Mouse (Mus musculus) kidney, embryonic 14.5 days (tissue): ENCODE data around the gene Dtnbp1. TPM values are rescaled to one million over a fixed set of nuclear protein-coding genes. Genes with fewer than 3 reads are reported as not detected.
A peak's percentile ranks its signal among the peaks of the same experiment; 100 is the strongest.

ENCODE experiments used
- ATAC-seq: fragments of 200-750 bp; cut with Nextera tagmentation; 2 replicates; pipeline ENCODE4 v1.8.0; 2017; ENCODE audit warnings: moderate number of reproducible peaks, mild to moderate bottlenecking, moderate TSS enrichment, moderate library complexity; ENCODE audit not compliant: low FRiP score, low TSS enrichment
- H3K27ac ChIP-seq: fragments of 300-500 bp; sonication (generic); 2 replicates; pipeline ENCODE4 v1.5.1; 2014; ENCODE audit warnings: low read depth, mild to moderate bottlenecking, low read length, moderate library complexity, mixed read lengths
- H3K27me3 ChIP-seq: fragments of 300-500 bp; sonication (generic); 2 replicates; pipeline ENCODE4 v1.6.1; 2014; ENCODE audit warnings: mild to moderate bottlenecking, low read length; ENCODE audit not compliant: control insufficient read depth, insufficient read depth
- H3K36me3 ChIP-seq: fragments of 300-500 bp; sonication (generic); 2 replicates; pipeline ENCODE4 v1.6.1; 2014; ENCODE audit warnings: low read length, mixed read lengths; ENCODE audit not compliant: control insufficient read depth, insufficient read depth
- H3K4me1 ChIP-seq: fragments of 300-500 bp; sonication (generic); 2 replicates; pipeline ENCODE4 v1.6.1; 2014; ENCODE audit warnings: low read length, mixed read lengths; ENCODE audit not compliant: control insufficient read depth, insufficient read depth
- H3K4me2 ChIP-seq: fragments of 300-500 bp; sonication (generic); replicated peaks from 2 replicates; pipeline ENCODE4 v1.6.1; 2014; ENCODE audit warnings: low read depth, mild to moderate bottlenecking, low read length
- H3K4me3 ChIP-seq: fragments of 300-500 bp; sonication (generic); 2 replicates; pipeline ENCODE4 v1.5.1; 2014; ENCODE audit warnings: mild to moderate bottlenecking, low read length
- H3K9ac ChIP-seq: fragments of 300-500 bp; sonication (generic); 2 replicates; pipeline ENCODE4 v1.6.1; 2014; ENCODE audit warnings: low read depth, mild to moderate bottlenecking, low read length, moderate library complexity
- H3K9me3 ChIP-seq: fragments of 300-500 bp; sonication (generic); 2 replicates; pipeline ENCODE4 v1.6.1; 2016; ENCODE audit warnings: low read length; ENCODE audit not compliant: control insufficient read depth
- WGBS: fragments of 180-500 bp; shearing (Covaris S2); extraction: QIAGEN DNeasy Blood & Tissue Kit; methylation state at CpG from one replicate; pipeline ENCODE4 v1.1.7; 2014; 5-methylcytosine and 5-hydroxymethylcytosine counted together
- polyA plus RNA-seq: library from polyadenylated mRNA; unstranded; fragments of >200 nt; fragmentation: Nextera tagmentation; extraction: Ambion mirVana; gene quantifications from 2 replicates; pipeline ENCODE4 v1.2.1, GENCODE M21; 2014

The Dtnbp1 gene
- polyA plus RNA-seq, 1 experiment from 2014 or later, result 82.3 TPM

GRCm38 (mm10) chr13:45031748-45032147, 29.8 kb upstream of the Dtnbp1 start:
- Histone ChIP-seq H3K27ac (no peak overlapping the region), H3K4me3 (no peak overlapping the region), H3K4me1 (peaks cover 7% of the 10 kb centered on the region), H3K36me3 (no peaks in the 10 kb centered on the region), H3K4me2 (no peak overlapping the region), H3K9ac (no peak overlapping the region), H3K27me3 (no peaks in the 10 kb centered on the region), H3K9me3 (no peaks in the 10 kb centered on the region)
- WGBS, result 31% methylated on average over 7 of the region's 7 CpGs
- ATAC-seq, result 0 out of 2 replicates have a peak, but pooled peaks have one; percentile 60

DNA sequence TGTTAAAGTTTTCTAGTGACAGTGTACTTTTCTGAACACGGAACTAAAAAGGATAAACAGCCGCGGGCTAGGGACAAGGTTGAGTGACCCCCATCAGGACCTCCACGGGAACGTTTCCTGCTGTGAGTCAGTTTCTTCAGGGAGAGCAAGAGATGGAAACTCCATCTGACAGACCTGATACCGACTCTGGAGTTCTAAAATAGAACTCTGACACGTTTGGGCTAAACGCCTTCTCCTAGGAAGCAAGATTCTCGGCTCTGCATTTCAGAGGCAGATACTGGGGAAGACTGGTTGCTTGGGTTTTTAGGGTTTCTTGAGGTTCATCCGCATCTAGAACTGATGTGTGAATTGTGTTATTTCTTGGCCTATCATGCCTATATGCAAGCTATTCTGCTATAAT, 29.4 kb upstream of the Dtnbp1 start:
- no peaks in the 10 kb centered on the region for H3K27me3 ChIP-seq
- H3K4me2 ChIP-seq, result no peak overlapping the region
- no peak overlapping the region for H3K4me3 ChIP-seq
- WGBS, result 20% methylated on average over 10 of the region's 10 CpGs
- H3K27ac ChIP-seq, result peak overlapping the region; percentile 32; the same call in 1 of the 2 replicates
- no peaks in the 10 kb centered on the region for H3K9me3 ChIP-seq
- H3K9ac ChIP-seq, result no peak overlapping the region
- no peaks in the 10 kb centered on the region for H3K36me3 ChIP-seq
- no peak for ATAC-seq
- peaks cover 7% of the 10 kb centered on the region for H3K4me1 ChIP-seq

- no peaks in the 10 kb centered on the region for H3K36me3 ChIP-seq
- no peak overlapping the region for H3K4me3 ChIP-seq
- ATAC-seq, result peak; percentile 69
- H3K4me2 ChIP-seq, result no peak overlapping the region
- no peak overlapping the region for H3K9ac ChIP-seq
- H3K27ac ChIP-seq, result no peak overlapping the region
- H3K27me3 ChIP-seq, result no peaks in the 10 kb centered on the region
- WGBS, result 8% methylated on average over 12 of the region's 12 CpGs
- H3K9me3 ChIP-seq, result no peaks in the 10 kb centered on the region
- peaks cover 7% of the 10 kb centered on the region for H3K4me1 ChIP-seq
These were observed 28.9 kb upstream of the Dtnbp1 start for GRCm38 (mm10) chr13:45030830-45031229.

DNA sequence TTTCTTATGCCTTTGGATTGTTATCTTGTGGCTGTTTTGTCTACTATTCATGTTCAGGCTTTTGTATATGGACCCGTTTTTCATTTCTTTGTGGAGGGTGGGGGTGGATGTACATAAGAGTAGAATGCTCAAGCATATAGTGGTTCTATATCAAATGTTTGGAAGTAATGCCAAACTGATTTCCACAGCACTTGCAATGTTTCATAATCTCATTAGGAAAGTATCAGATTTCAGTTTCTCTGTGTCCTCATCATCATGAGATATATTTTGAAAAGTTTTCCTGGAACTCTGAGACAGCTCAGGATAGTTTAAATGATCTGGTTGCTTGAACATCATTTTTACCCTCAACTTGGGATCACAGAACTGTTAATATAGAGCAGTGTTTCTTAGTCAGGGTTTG, 27.8 kb upstream of the Dtnbp1 start:
- no peak overlapping the region for H3K4me3 ChIP-seq
- no peak for ATAC-seq
- no peaks in the 10 kb centered on the region for H3K9me3 ChIP-seq
- H3K27ac ChIP-seq, result no peak overlapping the region
- H3K4me2 ChIP-seq, result no peak overlapping the region
- H3K9ac ChIP-seq, result no peak overlapping the region
- no peaks in the 10 kb centered on the region for H3K36me3 ChIP-seq
- no peaks in the 10 kb centered on the region for H3K27me3 ChIP-seq
- peaks cover 7% of the 10 kb centered on the region for H3K4me1 ChIP-seq
- WGBS, result 80% methylated on average over 1 of the region's 1 CpGs

DNA sequence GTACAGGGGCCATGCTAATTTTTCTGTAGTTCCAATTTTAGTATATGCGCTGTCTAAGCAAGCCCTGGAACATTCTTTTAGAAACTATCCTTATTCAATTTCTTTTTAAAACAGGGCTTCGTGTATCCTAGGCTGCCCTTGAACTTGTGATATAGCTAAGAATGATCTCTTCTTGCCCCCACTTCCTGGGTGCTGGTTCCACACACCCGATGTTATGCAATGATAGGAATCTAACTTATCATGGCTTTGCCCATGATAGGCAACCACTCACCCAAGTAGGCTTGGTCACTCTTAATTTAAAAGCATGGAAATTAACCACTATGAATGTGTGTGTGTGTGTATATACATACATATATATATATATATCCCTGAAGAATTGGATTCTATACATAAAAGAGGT, 24.3 kb upstream of the Dtnbp1 start:
- no peaks in the 10 kb centered on the region for H3K4me1 ChIP-seq
- WGBS, result 88% methylated on average over 3 of the region's 3 CpGs
- no peak overlapping the region for H3K4me2 ChIP-seq
- no peaks in the 10 kb centered on the region for H3K9me3 ChIP-seq
- H3K9ac ChIP-seq, result no peak overlapping the region
- no peak overlapping the region for H3K27ac ChIP-seq
- H3K36me3 ChIP-seq, result no peaks in the 10 kb centered on the region
- no peaks in the 10 kb centered on the region for H3K27me3 ChIP-seq
- H3K4me3 ChIP-seq, result no peak overlapping the region
- no peak for ATAC-seq

DNA sequence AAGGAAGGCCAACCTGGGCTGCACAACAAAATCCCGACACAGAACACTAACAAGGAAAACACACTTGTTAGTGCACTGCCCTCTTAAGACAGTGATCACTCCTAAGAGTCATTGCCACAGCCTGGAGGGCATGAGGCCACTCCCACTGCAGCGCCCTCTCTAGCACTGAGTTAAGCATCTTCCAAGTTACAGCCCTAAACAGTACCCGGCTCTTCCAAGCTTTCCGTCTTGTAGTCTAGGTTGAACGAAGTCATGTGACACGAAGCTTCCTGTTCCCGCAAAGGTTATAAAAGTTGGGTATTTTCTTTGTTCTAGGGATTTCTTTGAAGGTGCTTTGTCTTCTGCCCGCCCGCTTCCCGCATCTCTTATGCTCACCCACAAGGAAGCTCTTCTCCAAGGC, 22.9 kb upstream of the Dtnbp1 start:
- WGBS, result 75% methylated on average over 10 of the region's 10 CpGs
- H3K9ac ChIP-seq, result no peak overlapping the region

DNA sequence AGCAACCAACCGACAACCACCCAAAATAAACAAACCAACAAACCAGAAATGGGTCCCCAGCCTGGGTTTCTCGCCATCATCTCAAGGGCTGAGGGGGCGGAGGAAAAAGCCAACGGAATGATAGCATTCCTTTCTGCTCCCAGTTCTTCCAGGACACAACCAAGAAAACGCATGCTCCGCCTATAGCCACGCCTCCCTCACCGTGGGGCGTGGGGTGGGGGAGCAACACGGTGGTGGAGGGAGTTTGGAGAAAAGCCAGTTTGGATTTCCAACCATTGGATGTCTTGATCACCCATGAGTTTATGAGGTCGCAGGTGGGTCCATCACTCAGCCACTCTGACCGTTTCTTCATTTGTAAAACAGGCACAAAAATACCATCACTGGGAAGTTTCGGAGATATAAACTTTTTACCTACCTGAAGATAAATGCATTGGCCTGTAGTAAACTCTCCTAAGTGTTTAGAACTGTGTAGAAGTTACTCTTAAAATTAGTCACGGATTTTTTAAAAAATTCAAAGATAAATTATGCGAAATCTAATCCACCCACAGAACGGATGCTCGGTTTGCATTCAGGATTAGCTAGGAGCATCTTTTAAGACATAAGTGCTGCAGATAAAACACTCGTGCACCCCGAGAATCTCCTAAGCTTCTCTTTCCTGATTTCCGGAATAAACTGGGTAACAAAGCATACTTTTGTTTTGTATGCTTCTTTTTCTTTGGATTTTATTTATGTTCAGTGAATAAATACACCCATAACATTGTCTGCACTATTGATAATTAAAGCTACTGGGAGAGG, 21.6 kb upstream of the Dtnbp1 start:
- no peak overlapping the region for H3K27ac ChIP-seq
- H3K36me3 ChIP-seq, result no peaks in the 10 kb centered on the region
- no peak overlapping the region for H3K9ac ChIP-seq
- WGBS, result 77% methylated on average over 20 of the region's 20 CpGs
- no peaks in the 10 kb centered on the region for H3K4me1 ChIP-seq
- no peak overlapping the region for H3K4me2 ChIP-seq
- H3K9me3 ChIP-seq, result no peaks in the 10 kb centered on the region
- H3K27me3 ChIP-seq, result no peaks in the 10 kb centered on the region
- ATAC-seq, result no peak
- H3K4me3 ChIP-seq, result no peak overlapping the region

More for the DNA sequence above, 22.9 kb upstream of the Dtnbp1 start:
- H3K4me3 ChIP-seq, result no peak overlapping the region
- no peak overlapping the region for H3K27ac ChIP-seq
- no peaks in the 10 kb centered on the region for H3K27me3 ChIP-seq
- no peaks in the 10 kb centered on the region for H3K9me3 ChIP-seq
- ATAC-seq, result no peak
- no peaks in the 10 kb centered on the region for H3K4me1 ChIP-seq
- no peaks in the 10 kb centered on the region for H3K36me3 ChIP-seq
- H3K4me2 ChIP-seq, result no peak overlapping the region

DNA sequence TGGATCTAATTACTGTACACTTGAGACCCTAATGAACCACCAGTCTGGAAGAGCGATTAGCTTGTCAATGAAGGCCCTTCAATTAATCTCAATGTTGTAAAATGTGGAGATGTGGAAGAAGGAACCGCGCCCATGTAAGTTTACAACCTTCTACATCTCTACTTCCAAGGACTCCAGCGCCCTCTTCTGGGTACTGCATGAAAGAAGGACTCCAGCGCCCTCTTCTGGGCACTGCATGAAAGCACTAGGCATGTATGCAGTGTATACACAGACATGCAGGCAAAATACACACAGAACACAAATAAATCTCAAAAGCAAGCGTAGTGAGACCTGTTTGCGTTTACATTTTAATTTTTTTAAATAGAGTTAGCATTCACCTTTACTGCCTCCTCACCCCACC, 6.2 kb upstream of the Dtnbp1 start:
- H3K27me3 ChIP-seq, result no peaks in the 10 kb centered on the region
- no peak overlapping the region for H3K9ac ChIP-seq
- 70% methylated on average over 7 of the region's 7 CpGs for WGBS

GRCm38 (mm10) chr13:45007726-45008125, 5.8 kb upstream of the Dtnbp1 start:
- no peaks in the 10 kb centered on the region for H3K27me3 ChIP-seq
- 0 out of 2 replicates have a peak, but pooled peaks cover 3% of the 10 kb centered on the region for H3K4me1 ChIP-seq
- no peak overlapping the region for H3K27ac ChIP-seq
- no peak overlapping the region for H3K4me2 ChIP-seq
- 48% methylated on average over 6 of the region's 6 CpGs for WGBS
- H3K9ac ChIP-seq, result no peak overlapping the region
- H3K9me3 ChIP-seq, result 0 out of 2 replicates have a peak, but pooled peaks cover 2% of the 10 kb centered on the region
- peak; percentile 64; the same call in 1 of the 2 replicates for ATAC-seq
- H3K4me3 ChIP-seq, result no peak overlapping the region
- no peaks in the 10 kb centered on the region for H3K36me3 ChIP-seq

More for the DNA sequence above, 6.2 kb upstream of the Dtnbp1 start:
- ATAC-seq, result 0 out of 2 replicates have a peak, but pooled peaks have one; percentile 43
- Histone ChIP-seq H3K9me3 (0 out of 2 replicates have a peak, but pooled peaks cover 2% of the 10 kb centered on the region), H3K36me3 (no peaks in the 10 kb centered on the region), H3K4me2 (no peak overlapping the region), H3K4me1 (0 out of 2 replicates have a peak, but pooled peaks cover 3% of the 10 kb centered on the region), H3K27ac (no peak overlapping the region), H3K4me3 (no peak overlapping the region)
